ENCODE assay signal across 14 mouse cellular contexts in genomic region chr1:172271765-172272164, GRCm38 (mm10). TPM values are rescaled to one million over a fixed set of nuclear protein-coding genes. Genes with fewer than 3 reads are reported as not detected.
DNase-seq lines count a peak whose midpoint lies in the region; ATAC-seq lines count a peak whose summit lies in the region.
"Had no signal": no experiment of that assay in that cellular context is flagged by ENCODE, and none has a peak within 500 bp of the region (broad histone marks: within the 10 kb centered on the region; RNA-seq: fewer than 3 reads in every experiment).

No protein-coding gene starts in this region.

- peaks cover 17% of the 10 kb centered on the region for H3K4me1 ChIP-seq in hindbrain, embryonic 10.5 days (replicated peaks)
- peaks cover 10% of the 10 kb centered on the region; the same call in 1 of the 2 replicates for H3K4me1 ChIP-seq in midbrain, embryonic 15.5 days

- no peaks in the 10 kb centered on the region for H3K27me3 ChIP-seq in hindbrain, embryonic 10.5 days (ENCODE audit: insufficient read depth, poor library complexity, severe bottlenecking)
- H3K27me3 ChIP-seq in midbrain, embryonic 15.5 days (replicated peaks), result no peaks in the 10 kb centered on the region
- H3K27me3 ChIP-seq: CH12.LX had no signal

- no peak overlapping the region for H3K4me3 ChIP-seq in hindbrain, embryonic 10.5 days
- no peak overlapping the region for H3K4me3 ChIP-seq in midbrain, embryonic 15.5 days

- no peaks in the 10 kb centered on the region for H3K36me3 ChIP-seq in hindbrain, embryonic 10.5 days
- H3K36me3 ChIP-seq in midbrain, embryonic 15.5 days (replicated peaks), result no peaks in the 10 kb centered on the region

- ATAC-seq in midbrain, embryonic 15.5 days (replicated peaks), result peak; percentile 90
- ATAC-seq: liver, postnatal 0 days had no signal

- H3K4me2 ChIP-seq in midbrain, embryonic 15.5 days, result no peak overlapping the region

- no peaks in the 10 kb centered on the region for H3K9me3 ChIP-seq in hindbrain, embryonic 10.5 days
- no peaks in the 10 kb centered on the region for H3K9me3 ChIP-seq in midbrain, embryonic 15.5 days

- peak; percentile 43 to 49 for DNase-seq in left cerebral cortex, postnatal 25 days (ENCODE audit: low spot score in 2 of 2)
- no peak for DNase-seq in left cerebral cortex, postnatal 14 days (ENCODE audit: low spot score in 2 of 2)
- peak; percentile 51 for DNase-seq in embryo, embryonic 11 days
- DNase-seq in hindbrain, embryonic 10.5 days (ENCODE audit: low spot score), result peak; percentile 29
- no peak for DNase-seq in adrenal gland, postnatal 36 days
- DNase-seq in liver, result no peak
- DNase-seq: cerebellum, postnatal 36 days; kidney, adult 8-10 months; liver, postnatal 0 days had no signal

- intact Hi-C loops in left cerebral cortex, postnatal 25 days (cut with DNase I), result no loop called here
- intact Hi-C loops in left cerebral cortex, postnatal 14 days (cut with DNase I), result no loop called here

- no peak overlapping the region for H3K9ac ChIP-seq in midbrain, embryonic 15.5 days
- H3K9ac ChIP-seq: liver, postnatal 0 days had no signal

- H3K27ac ChIP-seq in hindbrain, embryonic 10.5 days, result peak overlapping the region; percentile 25; the same call in 1 of the 2 replicates
- 0 out of 2 replicates have a peak overlapping the region, but pooled peaks have one; percentile 23 for H3K27ac ChIP-seq in midbrain, embryonic 15.5 days

- 50% methylated on average over 10 of the region's 10 CpGs for WGBS in hindbrain, embryonic 10.5 days
- WGBS in midbrain, embryonic 15.5 days, result 26% methylated on average over 10 of the region's 10 CpGs

RNA-seq across cellular contexts. Expression of gene Igsf8, which starts 10.3 kb away (rescaled TPM):
- total RNA-seq in left cerebral cortex, postnatal 25 days (2021), result 100 to 1,000 TPM; 232 to 242 TPM
- 100 to 1,000 TPM; 231 to 244 TPM for total RNA-seq in left cerebral cortex, postnatal 14 days (2021)
- polyA plus RNA-seq in hindbrain, embryonic 10.5 days (2016; fragmentation: Nextera tagmentation; extraction: Ambion mirVana), result 63.5 and 142 TPM in 2 replicates
- polyA plus RNA-seq in midbrain, embryonic 15.5 days (2015; fragmentation: Nextera tagmentation; extraction: Ambion mirVana), result 66.2 and 77.2 TPM in 2 replicates
- total RNA-seq in adrenal gland, postnatal 36 days (2021), result 10 to 100 TPM; 24.9 to 39.2 TPM

RNA-seq across cellular contexts. Expression of gene Atp1a4, which starts 13.6 kb away (rescaled TPM):
- total RNA-seq in left cerebral cortex, postnatal 25 days (2021), result not detected
- not detected for total RNA-seq in left cerebral cortex, postnatal 14 days (2021)
- not detected in 2 replicates for polyA plus RNA-seq in hindbrain, embryonic 10.5 days (2016; fragmentation: Nextera tagmentation; extraction: Ambion mirVana)
- polyA plus RNA-seq in midbrain, embryonic 15.5 days (2015; fragmentation: Nextera tagmentation; extraction: Ambion mirVana), result 0.05 TPM in 1 of 2 replicates, not detected in the other
- total RNA-seq in adrenal gland, postnatal 36 days (2021), result 1 to 10 TPM in 1 of 2 experiments, under 1 TPM in 1; 0.53 to 1.4 TPM
- total RNA-seq: CH12.LX; layer of hippocampus, postnatal 25 days had no signal
- polyA plus RNA-seq: stomach, embryonic 14.5 days had no signal

RNA-seq across cellular contexts. Expression of gene Atp1a2, which starts 26.1 kb away (rescaled TPM):
- 100 to 1,000 TPM; 610 to 694 TPM for total RNA-seq in left cerebral cortex, postnatal 25 days (2021)
- 100 to 1,000 TPM; 571 to 592 TPM for total RNA-seq in left cerebral cortex, postnatal 14 days (2021)
- 2.1 and 2.3 TPM in 2 replicates for polyA plus RNA-seq in hindbrain, embryonic 10.5 days (2016; fragmentation: Nextera tagmentation; extraction: Ambion mirVana)
- 56.5 and 63.1 TPM in 2 replicates for polyA plus RNA-seq in midbrain, embryonic 15.5 days (2015; fragmentation: Nextera tagmentation; extraction: Ambion mirVana)
- total RNA-seq in adrenal gland, postnatal 36 days (2021), result 100 to 1,000 TPM; 134 to 155 TPM

RNA-seq across cellular contexts. Expression of gene Casq1, which starts 52.1 kb away (rescaled TPM):
- total RNA-seq in left cerebral cortex, postnatal 25 days (2021), result under 1 TPM in 1 of 2 experiments, not detected in 1; 0.34 TPM
- total RNA-seq in left cerebral cortex, postnatal 14 days (2021), result under 1 TPM in 1 of 2 experiments, not detected in 1; 0.55 TPM
- polyA plus RNA-seq in hindbrain, embryonic 10.5 days (2016; fragmentation: Nextera tagmentation; extraction: Ambion mirVana), result 1.3 and 2.0 TPM in 2 replicates
- 1.7 and 2.7 TPM in 2 replicates for polyA plus RNA-seq in midbrain, embryonic 15.5 days (2015; fragmentation: Nextera tagmentation; extraction: Ambion mirVana)
- under 1 TPM in 1 of 2 experiments, not detected in 1; 0.46 TPM for total RNA-seq in adrenal gland, postnatal 36 days (2021)

RNA-seq across cellular contexts. Expression of gene Kcnj9, which starts 57.4 kb away (rescaled TPM):
- total RNA-seq in left cerebral cortex, postnatal 25 days (2021), result 100 to 1,000 TPM; 126 to 139 TPM
- 100 to 1,000 TPM; 119 to 130 TPM for total RNA-seq in left cerebral cortex, postnatal 14 days (2021)
- polyA plus RNA-seq in hindbrain, embryonic 10.5 days (2016; fragmentation: Nextera tagmentation; extraction: Ambion mirVana), result 0.11 and 0.71 TPM in 2 replicates
- 5.6 and 5.9 TPM in 2 replicates for polyA plus RNA-seq in midbrain, embryonic 15.5 days (2015; fragmentation: Nextera tagmentation; extraction: Ambion mirVana)
- total RNA-seq in adrenal gland, postnatal 36 days (2021), result under 1 TPM in 1 of 2 experiments, not detected in 1; 0.23 TPM
- polyA plus RNA-seq: heart, embryonic 14.5 days; stomach, embryonic 14.5 days had no signal

Comparison
In these comparisons a context has a peak if more than half of its experiments do, and no peak if none do; other contexts are left out.
1. DNase-seq: peak in left cerebral cortex, postnatal 25 days (2 of 2), embryo, embryonic 11 days (single experiment) and hindbrain, embryonic 10.5 days (single experiment); none in left cerebral cortex, postnatal 14 days (0 of 2), adrenal gland, postnatal 36 days (0 of 2) and liver (single experiment).
2. RNA of gene Igsf8, which starts 10.3 kb away (total RNA-seq): 231 to 244 TPM in left cerebral cortex, postnatal 14 days and 232 to 242 TPM in left cerebral cortex, postnatal 25 days; 24.9 to 39.2 TPM in adrenal gland, postnatal 36 days; every median in the first group is over 4 times any median in the second.